Mouse (Mus musculus): ENCODE data around the gene Ptprr.

- TF ChIP-seq CTCF (IDR thresholded peaks at IDR 0.05) (no peak), EP300 (IDR thresholded peaks at IDR 0.05) (peak; percentile 94)
Observed at GRCm38 (mm10) chr10:116242200-116242599, 224.2 kb downstream of the Ptprr start.
